Mouse (Mus musculus) hindbrain, embryonic 10.5 days (tissue): ENCODE data around the gene Slc5a3. TPM values are rescaled to one million over a fixed set of nuclear protein-coding genes. Genes with fewer than 3 reads are reported as not detected.

Source experiments
- DNase-seq: peaks from one replicate; pipeline ENCODE4 v3.0.0-alpha.2; 2017; ENCODE audit warnings: low spot score
- H3K27ac ChIP-seq: fragments of 300-500 bp; sonication (generic); 2 replicates; pipeline ENCODE4 v1.5.1; 2016; ENCODE audit warnings: mild to moderate bottlenecking, moderate library complexity
- H3K27me3 ChIP-seq: fragments of 300-500 bp; sonication (generic); 2 replicates; pipeline ENCODE4 v1.6.1; 2016; ENCODE audit warnings: mild to moderate bottlenecking; ENCODE audit not compliant: poor library complexity, insufficient read depth, severe bottlenecking
- H3K36me3 ChIP-seq: fragments of 300-500 bp; sonication (generic); 2 replicates; pipeline ENCODE4 v1.6.1; 2016; ENCODE audit warnings: mild to moderate bottlenecking, moderate library complexity
- H3K4me1 ChIP-seq: fragments of 300-500 bp; sonication (generic); replicated peaks from 2 replicates; pipeline ENCODE4 v1.6.1; 2016; ENCODE audit warnings: mild to moderate bottlenecking
- H3K4me3 ChIP-seq: fragments of 300-500 bp; sonication (generic); 2 replicates; pipeline ENCODE4 v1.5.1; 2016; ENCODE audit warnings: mild to moderate bottlenecking, moderate library complexity
- H3K9me3 ChIP-seq: fragments of 300-500 bp; sonication (generic); 2 replicates; pipeline ENCODE4 v1.6.1; 2016; ENCODE audit warnings: mild to moderate bottlenecking, moderate library complexity
- WGBS: fragments of 180-500 bp; shearing (Covaris S2); methylation state at CpG from one replicate; pipeline ENCODE4 v1.1.7; 2016; 5-methylcytosine and 5-hydroxymethylcytosine counted together
- polyA plus RNA-seq: library from polyadenylated mRNA; unstranded; fragments of >200 nt; fragmentation: Nextera tagmentation; extraction: Ambion mirVana; gene quantifications from 2 replicates; pipeline ENCODE4 v1.2.1, GENCODE M21; 2016

The Slc5a3 gene
- polyA plus RNA-seq, 1 experiment from 2014 or later, result 9.8 TPM

DNA sequence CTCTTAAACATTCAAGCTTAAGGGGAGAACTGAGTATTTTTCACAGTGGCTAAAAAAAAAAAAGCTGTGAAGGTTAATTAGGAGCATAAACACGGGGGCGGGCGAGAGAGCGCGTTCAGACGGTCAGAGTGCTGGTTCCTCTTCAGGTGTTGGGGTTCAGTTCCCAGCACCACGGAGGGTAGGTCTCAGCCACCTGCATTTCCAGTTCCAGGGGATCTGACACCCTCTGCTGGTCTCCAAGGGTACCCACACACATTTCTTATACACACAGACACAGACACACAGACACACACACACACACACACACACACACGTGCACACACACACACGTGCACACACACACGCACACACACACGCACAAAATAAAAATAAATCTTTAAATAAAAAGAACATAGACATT, 18.2 kb upstream of the Slc5a3 start:
- Histone ChIP-seq H3K4me1 (peaks cover 6% of the 10 kb centered on the region), H3K27ac (no peak overlapping the region), H3K9me3 (peaks cover 2% of the 10 kb centered on the region; the same call in 1 of the 2 replicates), H3K4me3 (no peak overlapping the region), H3K27me3 (no peaks in the 10 kb centered on the region), H3K36me3 (no peaks in the 10 kb centered on the region)
- 96% methylated on average over 11 of the region's 11 CpGs for WGBS
- DNase-seq, result no peak

DNA sequence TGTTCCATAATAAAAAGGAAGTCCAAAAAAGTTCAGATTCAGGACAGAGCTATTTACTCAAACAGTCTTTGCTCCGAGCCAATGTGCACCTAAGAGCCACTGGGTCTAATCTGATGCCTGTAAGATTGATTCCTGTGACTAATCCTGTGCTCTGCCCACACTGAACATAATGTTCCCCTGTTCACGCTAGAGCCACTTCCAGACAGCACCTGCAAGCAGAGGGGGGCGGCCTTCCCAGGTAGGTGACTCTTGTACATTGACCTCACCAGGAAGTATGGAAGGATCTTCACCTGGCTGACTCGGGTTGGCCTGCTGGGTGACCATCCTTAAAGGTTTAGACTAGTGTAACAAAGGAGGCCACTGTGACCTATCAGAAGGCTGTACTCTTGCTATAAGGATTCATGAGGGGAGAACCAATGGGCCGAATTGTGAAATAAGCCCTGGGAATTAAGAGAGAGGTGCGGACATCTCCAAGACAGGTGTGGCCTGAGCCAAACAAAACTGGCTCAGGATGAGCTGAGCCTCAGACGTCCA, 6.3 kb upstream of the Slc5a3 start:
- Histone ChIP-seq H3K36me3 (peaks cover 8% of the 10 kb centered on the region; the same call in 1 of the 2 replicates), H3K27me3 (no peaks in the 10 kb centered on the region), H3K27ac (no peak overlapping the region), H3K9me3 (peaks cover 12% of the 10 kb centered on the region), H3K4me3 (no peak overlapping the region), H3K4me1 (peaks cover 10% of the 10 kb centered on the region; the same call in 1 of the 2 replicates)
- WGBS, result 87% methylated on average over 7 of the region's 7 CpGs
- no peak for DNase-seq

DNA sequence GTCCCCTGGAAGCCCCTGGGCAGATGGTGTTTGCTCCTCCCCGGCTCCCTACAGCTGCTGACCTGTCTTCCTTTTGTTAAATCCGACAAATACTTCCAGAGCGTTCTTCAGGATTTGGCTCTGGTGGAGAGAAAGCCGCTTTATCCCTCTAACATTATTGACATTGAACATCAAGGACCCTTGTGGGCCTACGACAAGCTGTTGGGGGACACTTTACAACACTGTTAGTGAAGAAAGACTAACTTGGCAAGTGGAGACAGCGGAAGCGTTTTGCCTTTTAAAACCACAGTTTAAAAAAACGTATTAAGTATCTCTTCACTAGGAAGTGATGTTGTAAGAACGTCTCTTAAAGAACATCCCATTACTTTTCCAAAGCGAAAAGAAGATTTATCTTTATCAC, 5.6 kb upstream of the Slc5a3 start:
- Histone ChIP-seq H3K9me3 (peaks cover 12% of the 10 kb centered on the region), H3K4me1 (peaks cover 13% of the 10 kb centered on the region), H3K4me3 (no peak overlapping the region), H3K27me3 (no peaks in the 10 kb centered on the region), H3K27ac (no peak overlapping the region), H3K36me3 (peaks cover 8% of the 10 kb centered on the region; the same call in 1 of the 2 replicates)
- 75% methylated on average over 10 of the region's 10 CpGs for WGBS
- no peak for DNase-seq

DNA sequence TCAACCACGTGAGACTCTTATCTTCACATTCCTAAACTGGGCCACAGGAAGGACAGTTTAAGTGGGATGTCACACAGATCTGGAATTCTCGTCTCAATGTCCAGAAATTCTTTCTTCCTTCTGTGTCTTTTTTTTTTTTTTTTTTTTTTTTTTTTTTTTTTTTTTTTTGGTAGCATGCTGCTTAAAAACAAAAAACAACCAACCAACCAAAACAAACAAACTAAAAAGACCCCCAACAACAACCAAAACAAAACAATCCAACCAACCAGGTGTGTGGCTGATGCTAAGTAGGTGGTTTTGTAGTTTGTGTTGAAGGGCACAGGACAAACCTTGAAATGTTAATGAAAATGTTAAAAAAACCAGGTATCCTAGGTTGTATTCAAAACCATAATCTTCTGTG, 1.4 kb upstream of the Slc5a3 start:
- H3K27me3 ChIP-seq, result no peaks in the 10 kb centered on the region
- peaks cover 25% of the 10 kb centered on the region for H3K36me3 ChIP-seq
- H3K9me3 ChIP-seq, result peaks cover 12% of the 10 kb centered on the region
- 64% methylated on average over 2 of the region's 2 CpGs for WGBS
- DNase-seq, result no peak
- peaks cover 35% of the 10 kb centered on the region for H3K4me1 ChIP-seq
- H3K4me3 ChIP-seq, result no peak overlapping the region
- H3K27ac ChIP-seq, result no peak overlapping the region

DNA sequence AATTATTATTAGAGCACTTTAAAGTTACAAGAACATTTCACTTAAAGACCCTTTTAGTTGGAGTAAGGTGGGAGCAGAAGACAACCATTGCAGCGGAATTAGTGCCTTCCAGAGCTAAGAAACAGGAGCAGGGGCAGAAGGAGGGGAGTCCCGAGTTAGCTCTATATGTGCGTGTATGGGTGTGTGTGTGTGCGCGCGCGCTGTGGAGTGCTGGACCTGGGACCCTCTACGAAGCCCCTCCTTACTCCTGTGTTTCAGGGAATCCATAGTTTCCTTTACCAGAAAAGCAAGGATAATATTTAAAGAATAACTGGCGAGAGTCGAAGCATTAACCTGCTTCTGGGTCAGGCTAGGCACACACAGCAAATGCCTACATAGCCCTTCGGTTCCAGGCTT, 668 bp upstream of the Slc5a3 start:
- no peak for DNase-seq
- peak overlapping the region; percentile 91 for H3K4me3 ChIP-seq
- WGBS, result 8% methylated on average over 11 of the region's 11 CpGs
- peaks cover 12% of the 10 kb centered on the region for H3K9me3 ChIP-seq
- peaks cover 32% of the 10 kb centered on the region for H3K36me3 ChIP-seq
- peak overlapping the region; percentile 97 for H3K27ac ChIP-seq
- peaks cover 35% of the 10 kb centered on the region for H3K4me1 ChIP-seq
- H3K27me3 ChIP-seq, result no peaks in the 10 kb centered on the region

DNA sequence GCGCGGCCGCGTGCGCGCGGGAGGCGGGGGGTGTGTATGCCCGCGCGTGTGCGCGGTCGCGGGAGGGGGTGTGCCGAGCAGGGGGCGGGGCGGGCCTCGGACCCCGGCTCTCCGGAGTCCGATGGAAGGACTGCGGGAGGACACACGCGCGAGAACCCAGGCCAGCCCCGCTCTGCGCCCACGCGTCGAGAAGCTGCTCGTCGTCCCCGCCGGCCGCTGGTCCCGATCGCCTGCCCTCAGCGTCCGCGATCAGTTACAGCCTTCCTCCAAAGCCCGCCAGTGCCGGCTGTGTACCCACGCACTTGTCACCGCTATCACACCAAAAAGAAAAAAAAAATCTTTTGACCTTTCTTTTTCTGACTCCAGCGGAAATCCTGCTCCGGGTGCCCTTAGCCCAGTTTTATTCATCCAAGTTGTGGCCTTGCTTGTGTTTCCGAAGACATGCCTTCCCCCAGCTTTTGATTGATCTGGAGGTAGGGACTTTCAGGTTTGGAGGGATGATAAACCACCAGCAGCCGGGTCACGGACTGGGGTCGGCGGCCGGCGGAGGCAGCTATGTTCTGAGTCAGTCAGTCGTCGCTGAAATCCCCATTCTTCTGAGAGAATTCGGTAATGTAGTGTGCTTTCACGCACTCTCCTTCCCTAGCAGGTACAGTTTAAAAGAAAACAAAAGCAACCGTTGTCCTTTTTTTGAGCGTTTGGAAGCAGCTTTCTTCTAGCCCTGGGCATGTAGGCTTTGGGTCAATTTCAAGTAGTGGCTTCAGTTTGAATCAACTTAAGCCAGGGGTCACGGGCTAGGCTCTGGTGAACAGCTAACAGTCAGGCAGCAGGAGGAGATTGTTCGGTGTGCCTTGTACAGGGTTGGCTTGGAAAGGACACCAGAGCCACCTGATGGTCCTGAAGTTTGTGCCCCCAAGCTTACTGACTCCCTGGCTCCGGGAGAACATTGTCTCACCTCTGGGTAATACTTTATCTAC, 810 bp downstream of the Slc5a3 start:
- peak; percentile 30 for DNase-seq
- peaks cover 7% of the 10 kb centered on the region for H3K9me3 ChIP-seq
- no peaks in the 10 kb centered on the region for H3K27me3 ChIP-seq
- peak overlapping the region; percentile 97 for H3K27ac ChIP-seq
- 1% methylated on average over 63 of the region's 63 CpGs for WGBS
- H3K36me3 ChIP-seq, result peaks cover 43% of the 10 kb centered on the region
- H3K4me1 ChIP-seq, result peaks cover 35% of the 10 kb centered on the region
- peak overlapping the region; percentile 91 for H3K4me3 ChIP-seq

DNA sequence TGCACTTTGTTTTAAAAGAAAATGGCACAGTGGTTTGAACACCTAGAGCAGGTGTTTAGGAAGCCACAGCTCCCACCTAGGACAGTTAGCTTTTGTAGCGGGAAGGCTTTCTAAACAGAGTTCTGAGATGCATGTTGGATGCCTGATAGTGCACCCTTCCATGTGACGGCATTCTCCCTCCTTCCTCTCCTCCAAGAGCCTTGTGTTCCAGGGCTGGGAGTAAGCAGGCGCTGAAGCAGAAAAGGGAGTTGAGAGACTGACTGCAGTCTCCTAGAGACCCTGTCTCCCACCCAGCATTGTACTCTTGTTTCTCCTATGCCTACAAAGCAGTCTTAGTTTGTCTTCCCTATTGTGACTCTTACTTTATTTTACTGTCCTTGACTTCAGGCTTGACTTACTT, 2.1 kb downstream of the Slc5a3 start:
- Histone ChIP-seq H3K27me3 (no peaks in the 10 kb centered on the region), H3K36me3 (peaks cover 50% of the 10 kb centered on the region), H3K4me3 (peak overlapping the region; percentile 23; the same call in 1 of the 2 replicates), H3K27ac (no peak overlapping the region), H3K9me3 (no peaks in the 10 kb centered on the region), H3K4me1 (peaks cover 35% of the 10 kb centered on the region)
- WGBS, result 76% methylated on average over 3 of the region's 3 CpGs
- no peak for DNase-seq

DNA sequence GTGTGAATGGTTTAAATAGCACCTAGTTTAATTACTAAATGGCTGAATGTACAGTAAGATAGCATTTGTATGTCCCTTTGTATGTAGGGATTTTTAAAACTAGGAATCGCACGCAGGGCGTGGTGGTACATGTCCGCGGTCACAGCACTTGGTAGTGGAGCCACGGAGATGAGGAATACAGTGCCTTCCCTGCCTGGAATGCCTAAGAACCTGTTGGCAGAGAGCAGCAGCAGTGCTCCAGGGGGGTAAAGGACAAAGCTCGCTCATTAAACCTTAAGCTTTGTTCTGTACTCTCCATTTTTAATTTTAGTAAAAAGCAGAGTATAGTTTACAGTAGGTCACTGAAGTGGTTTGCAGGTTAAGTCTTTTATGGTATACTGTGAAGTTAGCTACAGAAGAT, 3.5 kb downstream of the Slc5a3 start:
- H3K36me3 ChIP-seq, result peaks cover 64% of the 10 kb centered on the region

DNA sequence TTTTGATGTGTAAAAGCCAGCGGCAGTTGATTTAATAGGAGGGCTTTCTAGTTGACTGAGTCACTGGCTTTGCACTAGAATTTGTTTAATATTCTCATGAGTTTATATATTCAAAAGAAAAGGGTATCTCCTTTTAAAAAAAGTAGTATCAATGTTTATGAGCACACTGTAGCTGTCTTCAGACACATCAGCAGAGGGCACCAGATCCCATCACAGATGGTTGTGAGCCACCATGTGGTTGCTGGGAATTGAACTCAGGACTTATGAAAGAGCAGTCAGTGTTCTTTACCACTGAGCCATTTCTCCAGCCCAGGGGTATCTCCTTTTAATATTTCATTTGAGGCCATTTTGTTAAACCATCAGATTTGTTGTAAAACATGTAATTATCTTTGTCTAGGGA, 4.7 kb downstream of the Slc5a3 start:
- DNase-seq, result no peak
- WGBS, result 98% methylated on average over 1 of the region's 1 CpGs
- peaks cover 30% of the 10 kb centered on the region for H3K4me1 ChIP-seq
- no peak overlapping the region for H3K27ac ChIP-seq
- peaks cover 76% of the 10 kb centered on the region for H3K36me3 ChIP-seq
- no peaks in the 10 kb centered on the region for H3K9me3 ChIP-seq
- H3K27me3 ChIP-seq, result no peaks in the 10 kb centered on the region
- H3K4me3 ChIP-seq, result no peak overlapping the region

More for the DNA sequence above, 3.5 kb downstream of the Slc5a3 start:
- H3K27ac ChIP-seq, result no peak overlapping the region
- DNase-seq, result no peak
- WGBS, result 96% methylated on average over 7 of the region's 7 CpGs
- no peaks in the 10 kb centered on the region for H3K27me3 ChIP-seq
- H3K9me3 ChIP-seq, result no peaks in the 10 kb centered on the region
- H3K4me3 ChIP-seq, result no peak overlapping the region
- H3K4me1 ChIP-seq, result peaks cover 35% of the 10 kb centered on the region

DNA sequence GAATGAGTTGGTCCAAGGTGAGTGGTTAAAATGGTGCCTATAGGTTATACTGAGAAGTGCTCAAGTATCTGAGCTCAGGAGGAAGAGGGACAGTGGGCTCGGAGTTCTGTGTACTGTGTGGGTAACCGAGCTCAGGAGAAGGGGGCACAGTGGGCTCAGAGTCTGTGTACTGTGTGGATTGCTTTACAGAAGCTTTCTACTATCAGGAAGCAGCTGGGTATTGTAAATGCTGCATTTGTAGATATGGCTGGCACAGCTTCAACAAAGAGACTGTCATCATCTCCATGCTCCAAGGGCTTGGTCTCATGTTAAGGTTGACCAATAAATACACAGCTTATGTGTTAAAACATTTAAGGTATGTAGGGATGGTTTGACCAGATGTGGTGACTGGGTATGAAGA, 6.7 kb downstream of the Slc5a3 start:
- H3K4me1 ChIP-seq, result peaks cover 13% of the 10 kb centered on the region
- 87% methylated on average over 2 of the region's 2 CpGs for WGBS
- peaks cover 96% of the 10 kb centered on the region for H3K36me3 ChIP-seq
- no peak overlapping the region for H3K27ac ChIP-seq
- H3K4me3 ChIP-seq, result no peak overlapping the region
- no peak for DNase-seq
- H3K27me3 ChIP-seq, result no peaks in the 10 kb centered on the region
- H3K9me3 ChIP-seq, result no peaks in the 10 kb centered on the region

DNA sequence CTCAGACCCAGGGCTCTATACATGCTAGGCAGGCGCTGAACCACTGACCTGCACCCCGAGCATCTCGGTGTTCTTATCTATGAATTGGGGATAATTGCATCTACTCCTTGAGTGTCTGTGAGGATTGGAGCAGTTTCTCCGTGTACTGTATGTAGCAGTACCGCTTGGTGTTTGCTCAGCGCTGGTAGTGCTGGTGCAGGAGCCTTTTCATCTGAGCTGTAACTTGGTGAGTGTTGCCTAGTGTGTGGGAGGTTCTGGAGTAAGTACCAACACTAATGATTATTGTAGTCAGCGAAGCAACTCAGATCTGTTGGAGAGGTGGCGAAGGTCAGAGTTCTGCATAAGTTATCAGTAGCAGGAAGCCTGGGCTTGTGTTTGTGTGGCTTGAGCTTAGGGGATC, 12.2 kb downstream of the Slc5a3 start:
- H3K27me3 ChIP-seq, result no peaks in the 10 kb centered on the region
- 93% methylated on average over 8 of the region's 8 CpGs for WGBS
- H3K36me3 ChIP-seq, result peaks cover 76% of the 10 kb centered on the region

DNA sequence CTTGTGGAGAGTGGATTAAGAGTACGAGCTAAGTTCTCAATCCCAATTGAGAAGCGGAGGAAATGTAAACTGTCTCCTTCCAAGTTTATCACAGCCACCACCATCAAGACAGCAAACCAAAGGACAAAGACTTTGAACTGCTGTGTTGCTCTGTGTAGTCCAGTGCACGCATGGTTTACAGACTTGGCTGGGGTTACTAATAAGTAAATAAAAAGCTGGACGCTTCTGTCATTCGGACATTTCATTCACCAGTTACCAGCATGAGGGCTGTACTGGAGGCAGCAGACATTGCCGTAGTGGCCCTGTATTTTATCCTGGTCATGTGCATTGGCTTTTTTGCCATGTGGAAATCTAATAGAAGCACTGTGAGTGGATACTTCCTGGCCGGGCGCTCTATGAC, 18.7 kb downstream of the Slc5a3 start:
- H3K27me3 ChIP-seq, result no peaks in the 10 kb centered on the region
- 97% methylated on average over 8 of the region's 8 CpGs for WGBS
- H3K4me1 ChIP-seq, result peaks cover 5% of the 10 kb centered on the region; the same call in 1 of the 2 replicates
- DNase-seq, result no peak
- peaks cover 56% of the 10 kb centered on the region for H3K36me3 ChIP-seq
- H3K9me3 ChIP-seq, result no peaks in the 10 kb centered on the region
- no peak overlapping the region for H3K4me3 ChIP-seq
- no peak overlapping the region for H3K27ac ChIP-seq

More for the DNA sequence above, 12.2 kb downstream of the Slc5a3 start:
- Histone ChIP-seq H3K4me3 (no peak overlapping the region), H3K9me3 (no peaks in the 10 kb centered on the region), H3K4me1 (no peaks in the 10 kb centered on the region), H3K27ac (no peak overlapping the region)
- DNase-seq, result no peak

DNA sequence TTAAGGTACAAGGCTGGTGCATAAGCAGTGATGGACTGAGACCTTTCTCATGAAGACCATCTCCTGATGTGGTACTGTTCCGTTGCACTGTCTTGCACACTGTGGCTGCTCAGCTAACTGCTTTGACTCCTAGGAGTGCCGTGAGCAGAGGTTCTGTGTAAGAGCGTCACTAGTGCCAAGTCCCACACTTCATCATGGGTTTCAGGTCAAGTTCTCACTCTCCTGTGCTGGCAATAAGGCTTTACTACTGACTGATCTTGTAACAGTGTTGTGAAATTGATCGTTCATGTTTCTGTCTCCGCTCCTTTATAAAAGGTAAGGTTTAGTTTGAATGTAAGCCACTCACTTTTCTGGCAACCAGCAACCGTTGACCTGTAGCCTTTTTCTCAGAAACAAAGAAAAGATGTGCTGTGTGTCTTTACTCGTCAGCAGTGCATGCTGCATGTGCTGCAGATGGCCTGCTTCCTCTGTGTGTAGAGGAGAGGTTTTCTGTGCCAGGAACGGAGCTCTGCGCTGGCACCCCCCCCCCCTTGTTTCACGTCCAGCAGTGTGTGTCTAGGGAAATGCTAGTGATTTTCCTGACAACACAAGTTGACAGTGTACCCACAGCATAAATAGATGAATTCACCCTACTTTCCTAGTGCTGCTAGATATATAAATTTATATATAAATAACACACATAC, 25.8 kb downstream of the Slc5a3 start:
- H3K27me3 ChIP-seq, result no peaks in the 10 kb centered on the region
- DNase-seq, result no peak
- 84% methylated on average over 10 of the region's 10 CpGs for WGBS
- H3K36me3 ChIP-seq, result peaks cover 26% of the 10 kb centered on the region
- no peak overlapping the region for H3K27ac ChIP-seq
- no peaks in the 10 kb centered on the region for H3K9me3 ChIP-seq
- peaks cover 10% of the 10 kb centered on the region for H3K4me1 ChIP-seq
- H3K4me3 ChIP-seq, result no peak overlapping the region
